Mouse (Mus musculus) forebrain, embryonic 16.5 days (tissue): Measurements from ENCODE around the gene Rbms2. TPM values are rescaled to one million over a fixed set of nuclear protein-coding genes. Genes with fewer than 3 reads are reported as not detected.
A peak's percentile ranks its signal among the peaks of the same experiment; 100 is the strongest.

ENCODE experiments used
- ATAC-seq: fragments of 200-750 bp; cut with Nextera tagmentation; 2 replicates; pipeline ENCODE4 v1.8.0; 2017; ENCODE audit warnings: mild to moderate bottlenecking, moderate library complexity
- H3K27ac ChIP-seq: fragments of 300-500 bp; sonication (generic); 2 replicates; pipeline ENCODE4 v1.5.1; 2014; ENCODE audit warnings: low read length, control low read depth
- H3K27me3 ChIP-seq: fragments of 300-500 bp; sonication (generic); replicated peaks from 2 replicates; pipeline ENCODE4 v1.6.1; 2014; ENCODE audit warnings: low read length; ENCODE audit not compliant: control insufficient read depth, insufficient read depth
- H3K36me3 ChIP-seq: fragments of 300-500 bp; sonication (generic); 2 replicates; pipeline ENCODE4 v1.6.1; 2014; ENCODE audit not compliant: control insufficient read depth, insufficient read depth
- H3K4me1 ChIP-seq: fragments of 300-500 bp; sonication (generic); replicated peaks from 2 replicates; pipeline ENCODE4 v1.6.1; 2014; ENCODE audit warnings: low read length; ENCODE audit not compliant: control insufficient read depth, insufficient read depth
- H3K4me2 ChIP-seq: fragments of 300-500 bp; sonication (generic); 2 replicates; pipeline ENCODE4 v1.6.1; 2014; ENCODE audit warnings: mild to moderate bottlenecking, low read length, control low read depth
- H3K4me3 ChIP-seq: fragments of 300-500 bp; sonication (generic); replicated peaks from 2 replicates; pipeline ENCODE4 v1.5.1; 2014; ENCODE audit warnings: mild to moderate bottlenecking, low read length, control low read depth
- H3K9ac ChIP-seq: fragments of 300-500 bp; sonication (generic); replicated peaks from 2 replicates; pipeline ENCODE4 v1.6.1; 2014; ENCODE audit warnings: low read depth, low read length, control low read depth
- H3K9me3 ChIP-seq: fragments of 300-500 bp; sonication (generic); 2 replicates; pipeline ENCODE4 v1.6.1; 2016; ENCODE audit warnings: low read length; ENCODE audit not compliant: control insufficient read depth
- whole genome bisulfite sequencing: fragments of 180-500 bp; shearing (Covaris S2); extraction: QIAGEN DNeasy Blood & Tissue Kit; methylation state at CpG from one replicate; pipeline ENCODE4 v1.1.7; 2014; 5-methylcytosine and 5-hydroxymethylcytosine counted together
- microRNA counts: library from miRNA; unstranded; fragments of <30 nt; microRNA quantifications from one replicate; lab custom pipeline; 2016
- microRNA-seq: library from miRNA; unstranded; fragments of <30 nt; microRNA quantifications from one replicate; pipeline ENCODE4, GENCODE M21; 2017
- polyA plus RNA-seq: library from polyadenylated mRNA; unstranded; fragments of >200 nt; fragmentation: Nextera tagmentation; extraction: Ambion mirVana; gene quantifications from 2 replicates; pipeline ENCODE4 v1.2.1, GENCODE M21; 2015

The Rbms2 gene
- polyA plus RNA-seq, 1 experiment from 2014 or later: 8.5 TPM

DNA sequence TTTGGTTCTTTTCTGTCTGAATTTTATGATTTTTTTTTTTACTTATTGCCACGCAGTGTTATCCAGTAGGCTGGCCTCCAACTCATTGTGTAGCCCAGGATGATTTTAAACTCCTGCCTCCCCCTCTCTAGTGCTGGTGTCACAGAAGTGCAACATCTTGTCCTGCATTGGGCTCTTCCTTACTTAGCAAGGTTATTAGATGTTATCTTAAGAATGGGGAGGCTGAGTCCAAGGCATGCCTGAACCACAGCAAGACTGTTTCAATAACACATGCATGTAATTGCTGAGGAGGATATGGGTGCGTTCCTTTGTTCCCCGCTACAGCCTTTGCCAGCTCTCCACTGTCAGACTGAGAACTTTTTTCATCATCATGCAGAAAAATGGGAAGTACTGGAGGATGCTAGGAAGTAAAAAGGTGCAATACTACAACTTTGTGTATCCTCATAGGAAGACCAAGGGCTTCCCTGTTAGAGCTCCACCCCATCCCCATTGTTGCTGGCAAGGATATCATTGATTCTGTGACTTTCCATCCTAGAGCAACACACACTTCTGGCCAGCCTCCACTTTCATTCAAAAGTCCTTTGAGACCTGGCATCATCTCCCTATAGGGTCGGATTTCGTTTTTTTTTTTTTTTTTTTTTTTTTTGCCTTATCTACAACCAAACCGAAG, 98.2 kb downstream of the Rbms2 start:
- peak overlapping the region; percentile 56 for H3K4me2 ChIP-seq
- H3K9me3 ChIP-seq: no peaks in the 10 kb centered on the region
- no peak overlapping the region for H3K27ac ChIP-seq
- H3K4me3 ChIP-seq: peak overlapping the region; percentile 48
- ATAC-seq: no peak
- 65% methylated on average over 6 of the region's 6 CpGs for WGBS
- H3K36me3 ChIP-seq: peaks cover 21% of the 10 kb centered on the region
- peak overlapping the region; percentile 58 for H3K9ac ChIP-seq
- H3K27me3 ChIP-seq: no peaks in the 10 kb centered on the region
- H3K4me1 ChIP-seq: peaks cover 23% of the 10 kb centered on the region

MicroRNA genes within 50 kb of the gene (microRNA counts, 519-probe panel; counts per million panel counts)
- not detected for microRNA mmu-miR-677 (lab: Ali Mortazavi, UCI)

Small RNA genes within 50 kb of the gene (microRNA-seq; reads per million reads assigned to microRNA genes)
- 17.3 reads per million, percentile 34 among the genes with 10 or more reads in this experiment for gene Mir677

Other genes with a start within 250 kb of the Rbms2 start
- not detected in 2 replicates for gene Hsd17b6, start 172.7 kb downstream of the Rbms2 start, polyA plus RNA-seq
- 57.8 and 59.8 TPM in 2 replicates for gene Prim1, start 165.1 kb downstream of the Rbms2 start, polyA plus RNA-seq
- gene Naca, start 144.7 kb downstream of the Rbms2 start, polyA plus RNA-seq: 545 and 574 TPM in 2 replicates
- 395 and 436 TPM in 2 replicates for gene Ptges3, start 121.3 kb downstream of the Rbms2 start, polyA plus RNA-seq
- 2,097 and 2,145 TPM in 2 replicates for gene Atp5b, start 97.0 kb downstream of the Rbms2 start, polyA plus RNA-seq
- 8.4 and 10.0 TPM in 2 replicates for gene Baz2a, start 88.7 kb downstream of the Rbms2 start, polyA plus RNA-seq
- gene Gls2, start 14.2 kb upstream of the Rbms2 start, polyA plus RNA-seq: 0.68 and 1.1 TPM in 2 replicates
- gene Spryd4, start 31.5 kb upstream of the Rbms2 start, polyA plus RNA-seq: 16.6 and 18.0 TPM in 2 replicates
- not detected in 2 replicates for gene Mip, start 45.5 kb upstream of the Rbms2 start, polyA plus RNA-seq
- gene Timeless, start 51.8 kb upstream of the Rbms2 start, polyA plus RNA-seq: 29.4 and 32.2 TPM in 2 replicates
- gene Apon, start 73.8 kb upstream of the Rbms2 start, polyA plus RNA-seq: not detected in 2 replicates
- gene Apof, start 88.4 kb upstream of the Rbms2 start, polyA plus RNA-seq: not detected in 2 replicates
- 18.7 and 23.3 TPM in 2 replicates for gene Stat2, start 90.3 kb upstream of the Rbms2 start, polyA plus RNA-seq
- 0.39 TPM in 1 of 2 replicates, not detected in the other for gene Il23a, start 118.5 kb upstream of the Rbms2 start, polyA plus RNA-seq
- 27.8 and 28.5 TPM in 2 replicates for gene Pan2, start 123.0 kb upstream of the Rbms2 start, polyA plus RNA-seq
- gene Cnpy2, start 142.2 kb upstream of the Rbms2 start, polyA plus RNA-seq: 190 and 195 TPM in 2 replicates
- gene Cs, start 157.4 kb upstream of the Rbms2 start, polyA plus RNA-seq: 247 and 259 TPM in 2 replicates
- 32.2 and 32.7 TPM in 2 replicates for gene Coq10a, start 188.7 kb upstream of the Rbms2 start, polyA plus RNA-seq
- gene Ankrd52, start 196.8 kb upstream of the Rbms2 start, polyA plus RNA-seq: 11.3 and 13.2 TPM in 2 replicates
- gene Slc39a5, start 220.9 kb upstream of the Rbms2 start, polyA plus RNA-seq: 0.10 and 0.25 TPM in 2 replicates
- 139 and 147 TPM in 2 replicates for gene Nabp2, start 231.2 kb upstream of the Rbms2 start, polyA plus RNA-seq
- 121 and 122 TPM in 2 replicates for gene Rnf41, start 231.4 kb upstream of the Rbms2 start, polyA plus RNA-seq